Mouse (Mus musculus) liver, embryonic 15.5 days (tissue): ENCODE data around the gene Dnaaf1. TPM values are rescaled to one million over a fixed set of nuclear protein-coding genes. Genes with fewer than 3 reads are reported as not detected.

ENCODE experiments used
- ATAC-seq: fragments of 200-750 bp; cut with Nextera tagmentation; 2 replicates; pipeline ENCODE4 v1.8.0; 2017; ENCODE audit warnings: moderate number of reproducible peaks, mild to moderate bottlenecking, moderate library complexity; ENCODE audit not compliant: insufficient read depth
- H3K27ac ChIP-seq: fragments of 300-500 bp; sonication (generic); replicated peaks from 2 replicates; pipeline ENCODE4 v1.5.1; 2015; ENCODE audit warnings: mild to moderate bottlenecking, inconsistent platforms
- H3K27me3 ChIP-seq: fragments of 300-500 bp; sonication (generic); 2 replicates; pipeline ENCODE4 v1.6.1; 2015; ENCODE audit warnings: mild to moderate bottlenecking, inconsistent platforms
- H3K36me3 ChIP-seq: fragments of 300-500 bp; sonication (generic); replicated peaks from 2 replicates; pipeline ENCODE4 v1.6.1; 2015; ENCODE audit warnings: moderate library complexity, mild to moderate bottlenecking, inconsistent platforms
- H3K4me1 ChIP-seq: fragments of 300-500 bp; sonication (generic); replicated peaks from 2 replicates; pipeline ENCODE4 v1.6.1; 2015; ENCODE audit warnings: inconsistent platforms
- H3K4me2 ChIP-seq: fragments of 300-500 bp; sonication (generic); 2 replicates; pipeline ENCODE4 v1.6.1; 2015; ENCODE audit warnings: moderate library complexity, mild to moderate bottlenecking, inconsistent platforms
- H3K4me3 ChIP-seq: fragments of 300-500 bp; sonication (generic); replicated peaks from 2 replicates; pipeline ENCODE4 v1.5.1; 2015; ENCODE audit warnings: mild to moderate bottlenecking, inconsistent platforms
- H3K9ac ChIP-seq: fragments of 300-500 bp; sonication (generic); 2 replicates; pipeline ENCODE4 v1.6.1; 2015; ENCODE audit warnings: moderate library complexity, mild to moderate bottlenecking, inconsistent platforms
- H3K9me3 ChIP-seq: fragments of 300-500 bp; sonication (generic); replicated peaks from 2 replicates; pipeline ENCODE4 v1.6.1; 2016; ENCODE audit warnings: inconsistent platforms
- WGBS: fragments of 180-500 bp; shearing (Covaris S2); methylation state at CpG from one replicate; pipeline ENCODE4 v1.1.7; 2015; ENCODE audit warnings: mixed read lengths; ENCODE audit not compliant: insufficient replicate concordance; 5-methylcytosine and 5-hydroxymethylcytosine counted together
- polyA plus RNA-seq: library from polyadenylated mRNA; unstranded; fragments of >200 nt; fragmentation: Nextera tagmentation; extraction: Ambion mirVana; gene quantifications from 2 replicates; pipeline ENCODE4 v1.2.1, GENCODE M21; 2015

Gene Dnaaf1
- polyA plus RNA-seq = 0.05 and 0.08 TPM in 2 replicates

DNA sequence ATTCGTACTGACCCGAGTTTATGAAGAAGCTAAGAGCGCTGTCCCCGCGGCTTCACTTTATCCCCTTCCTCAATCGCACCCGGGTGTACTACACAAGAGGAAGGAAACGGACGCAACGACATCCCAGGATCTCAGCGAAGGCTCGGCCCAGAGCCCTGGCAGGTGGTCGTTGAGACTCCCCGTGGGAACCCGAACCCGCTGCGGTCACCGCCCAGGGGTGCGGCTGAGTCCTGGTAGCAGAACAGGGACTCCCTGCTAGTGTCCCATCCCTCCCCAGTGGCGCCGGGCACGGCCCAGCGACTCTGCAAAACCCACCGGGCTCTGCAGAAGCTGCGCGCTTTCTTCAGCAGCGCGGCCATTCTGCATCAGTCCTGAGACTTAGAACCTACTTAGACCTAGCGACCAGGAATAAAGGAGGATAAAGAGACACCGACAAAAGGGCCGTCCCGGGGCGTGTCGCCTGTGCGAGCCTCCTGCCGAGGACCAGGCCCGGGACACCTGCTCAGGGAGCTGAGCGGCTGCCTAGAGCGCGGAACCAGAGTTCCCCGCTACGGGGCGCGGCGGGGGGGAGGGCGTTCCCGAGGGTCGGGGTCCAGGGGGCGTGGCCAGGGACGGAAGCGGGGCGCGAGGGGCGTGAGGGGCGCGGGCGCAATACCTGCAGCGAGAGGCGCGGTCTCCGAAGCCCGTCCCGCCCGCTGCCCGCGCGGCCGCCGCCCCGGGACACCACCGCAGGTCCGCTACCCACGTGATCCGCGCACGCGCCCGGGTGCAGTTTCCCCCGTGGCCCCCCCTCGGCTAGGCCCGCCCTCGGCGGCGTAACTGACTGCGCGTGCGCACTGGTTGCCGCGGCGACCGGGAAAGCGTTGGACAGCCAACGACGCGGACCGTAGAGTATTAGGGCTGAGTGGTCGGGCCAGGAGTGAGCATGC is at the start of gene Dnaaf1, which contains the start of gene Hsdl1:
Gene Dnaaf1 (plus strand): TSS at position 799 of the 929 bp plus-strand sequence.
Gene Hsdl1 (minus strand): TSS at position 747 of the 929 bp plus-strand sequence.
- no peaks in the 10 kb centered on the region for H3K36me3 ChIP-seq
- peaks cover 5% of the 10 kb centered on the region; the same call in 1 of the 2 replicates for H3K27me3 ChIP-seq
- WGBS = under 1% methylated on average over 94 of the region's 97 CpGs
- peaks cover 76% of the 10 kb centered on the region for H3K4me1 ChIP-seq
- peak within 1 kb of the TSS; percentile 83 for H3K9ac ChIP-seq
- H3K9me3 ChIP-seq = no peaks in the 10 kb centered on the region
- peak; percentile 89 for ATAC-seq
- peak within 1 kb of the TSS; percentile 98 for H3K4me2 ChIP-seq
- peak within 1 kb of the TSS; percentile 85 for H3K4me3 ChIP-seq
- H3K27ac ChIP-seq = peak within 1 kb of the TSS; percentile 81

- Histone ChIP-seq H3K27ac (no peak overlapping the region), H3K4me2 (no peak overlapping the region), H3K9me3 (no peaks in the 10 kb centered on the region), H3K9ac (no peak overlapping the region), H3K27me3 (no peaks in the 10 kb centered on the region), H3K4me1 (no peaks in the 10 kb centered on the region), H3K4me3 (no peak overlapping the region), H3K36me3 (peaks cover 95% of the 10 kb centered on the region)
- 85% methylated on average over 7 of the region's 7 CpGs for WGBS
- ATAC-seq = no peak
Measured at GRCm38 (mm10) chr8:119528762-119529161, 46.3 kb upstream of the Dnaaf1 start.

DNA sequence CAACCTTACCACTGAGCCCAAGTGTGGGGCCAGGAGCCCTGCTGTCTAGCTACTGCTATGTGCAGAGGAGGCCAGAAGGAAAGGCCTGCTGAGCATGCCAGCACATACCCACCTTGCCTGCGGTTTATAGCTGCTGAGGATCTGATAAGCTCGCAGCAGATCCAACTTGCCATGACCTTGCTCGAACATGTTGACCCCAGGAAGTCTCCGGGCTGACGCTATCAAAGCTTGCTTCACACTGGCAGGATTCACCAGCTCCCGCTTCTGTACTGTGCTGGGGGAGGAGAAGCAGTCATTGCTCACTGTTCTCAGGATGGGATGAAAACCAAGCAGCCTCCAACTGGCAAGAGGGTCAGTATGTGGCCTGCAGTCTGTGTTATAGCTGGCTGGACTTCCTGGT is 44.1 kb upstream of the Dnaaf1 start:
- WGBS = 77% methylated on average over 6 of the region's 6 CpGs
- Histone ChIP-seq H3K27ac (no peak overlapping the region), H3K27me3 (no peaks in the 10 kb centered on the region), H3K4me3 (no peak overlapping the region), H3K9me3 (no peaks in the 10 kb centered on the region), H3K36me3 (peaks cover 95% of the 10 kb centered on the region), H3K4me2 (no peak overlapping the region), H3K4me1 (no peaks in the 10 kb centered on the region), H3K9ac (no peak overlapping the region)
- no peak for ATAC-seq

GRCm38 (mm10) chr8:119531397-119531796 is 43.6 kb upstream of the Dnaaf1 start:
- Histone ChIP-seq H3K36me3 (peaks cover 98% of the 10 kb centered on the region), H3K27me3 (no peaks in the 10 kb centered on the region), H3K27ac (no peak overlapping the region), H3K4me2 (no peak overlapping the region), H3K9me3 (no peaks in the 10 kb centered on the region), H3K9ac (no peak overlapping the region), H3K4me1 (no peaks in the 10 kb centered on the region), H3K4me3 (no peak overlapping the region)
- no peak for ATAC-seq
- 84% methylated on average over 3 of the region's 3 CpGs for WGBS

- no peak overlapping the region for H3K27ac ChIP-seq
- H3K9ac ChIP-seq = no peak overlapping the region
- H3K9me3 ChIP-seq = no peaks in the 10 kb centered on the region
- H3K4me3 ChIP-seq = no peak overlapping the region
- no peak overlapping the region for H3K4me2 ChIP-seq
- ATAC-seq = no peak
- no peaks in the 10 kb centered on the region for H3K27me3 ChIP-seq
- peaks cover 98% of the 10 kb centered on the region for H3K36me3 ChIP-seq
- H3K4me1 ChIP-seq = no peaks in the 10 kb centered on the region
- 82% methylated on average over 9 of the region's 9 CpGs for WGBS
Measured at GRCm38 (mm10) chr8:119531973-119532372, 43.1 kb upstream of the Dnaaf1 start.

DNA sequence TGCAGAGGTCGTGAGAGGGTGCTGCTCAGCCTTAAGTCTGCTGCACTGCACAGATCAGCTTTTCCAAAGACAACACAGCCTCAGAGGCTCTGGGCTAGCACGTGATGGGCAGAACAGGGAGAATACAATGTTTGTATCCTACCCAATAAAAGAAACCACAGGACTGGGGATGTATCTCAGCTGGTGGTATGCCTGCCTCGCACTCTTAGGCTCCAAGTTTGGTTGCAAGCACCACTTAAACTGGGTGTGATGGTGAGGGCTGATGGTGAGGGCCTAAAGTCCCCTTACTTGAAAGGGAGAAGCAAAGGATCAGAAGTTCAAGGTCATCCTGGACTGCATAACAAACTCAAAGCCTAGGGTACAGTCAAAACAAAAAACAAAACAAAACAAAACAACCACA is 30.4 kb upstream of the Dnaaf1 start:
- Histone ChIP-seq H3K27me3 (no peaks in the 10 kb centered on the region), H3K4me3 (no peak overlapping the region), H3K9ac (no peak overlapping the region), H3K36me3 (peaks cover 84% of the 10 kb centered on the region), H3K27ac (no peak overlapping the region), H3K4me1 (no peaks in the 10 kb centered on the region), H3K4me2 (no peak overlapping the region), H3K9me3 (no peaks in the 10 kb centered on the region)
- WGBS = 79% methylated on average over 3 of the region's 3 CpGs
- ATAC-seq = no peak

DNA sequence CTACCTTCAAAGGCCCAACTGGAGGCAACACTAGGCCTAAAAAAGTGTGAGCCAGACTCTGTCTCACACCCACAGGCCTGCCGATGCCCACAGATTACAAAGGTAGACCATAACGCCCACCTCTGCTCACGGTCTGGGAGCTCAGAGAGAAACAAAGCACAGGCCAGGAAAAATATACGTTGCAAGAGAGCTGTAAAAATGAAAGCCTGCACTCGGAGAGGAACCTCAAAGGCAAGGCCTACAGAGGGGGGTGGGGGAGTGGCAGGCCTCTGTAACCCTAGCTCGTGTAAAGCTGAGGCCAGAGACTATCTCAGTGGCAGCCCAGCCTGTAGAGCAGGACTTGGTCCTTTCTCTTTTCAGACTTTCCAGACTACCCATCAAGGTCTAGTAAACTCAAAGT is 29.9 kb upstream of the Dnaaf1 start:
- Histone ChIP-seq H3K9me3 (no peaks in the 10 kb centered on the region), H3K27ac (no peak overlapping the region), H3K4me1 (no peaks in the 10 kb centered on the region), H3K4me3 (no peak overlapping the region), H3K36me3 (peaks cover 78% of the 10 kb centered on the region), H3K4me2 (no peak overlapping the region), H3K27me3 (no peaks in the 10 kb centered on the region), H3K9ac (no peak overlapping the region)
- no peak for ATAC-seq
- WGBS = 77% methylated on average over 6 of the region's 6 CpGs

- WGBS = 90% methylated on average over 6 of the region's 6 CpGs
- H3K4me2 ChIP-seq = no peak overlapping the region
- no peak overlapping the region for H3K27ac ChIP-seq
- no peak overlapping the region for H3K4me3 ChIP-seq
- no peaks in the 10 kb centered on the region for H3K4me1 ChIP-seq
- no peak overlapping the region for H3K9ac ChIP-seq
- peaks cover 72% of the 10 kb centered on the region for H3K36me3 ChIP-seq
- no peak for ATAC-seq
- no peaks in the 10 kb centered on the region for H3K9me3 ChIP-seq
- no peaks in the 10 kb centered on the region for H3K27me3 ChIP-seq
Measured at GRCm38 (mm10) chr8:119545791-119546190, 29.2 kb upstream of the Dnaaf1 start.

DNA sequence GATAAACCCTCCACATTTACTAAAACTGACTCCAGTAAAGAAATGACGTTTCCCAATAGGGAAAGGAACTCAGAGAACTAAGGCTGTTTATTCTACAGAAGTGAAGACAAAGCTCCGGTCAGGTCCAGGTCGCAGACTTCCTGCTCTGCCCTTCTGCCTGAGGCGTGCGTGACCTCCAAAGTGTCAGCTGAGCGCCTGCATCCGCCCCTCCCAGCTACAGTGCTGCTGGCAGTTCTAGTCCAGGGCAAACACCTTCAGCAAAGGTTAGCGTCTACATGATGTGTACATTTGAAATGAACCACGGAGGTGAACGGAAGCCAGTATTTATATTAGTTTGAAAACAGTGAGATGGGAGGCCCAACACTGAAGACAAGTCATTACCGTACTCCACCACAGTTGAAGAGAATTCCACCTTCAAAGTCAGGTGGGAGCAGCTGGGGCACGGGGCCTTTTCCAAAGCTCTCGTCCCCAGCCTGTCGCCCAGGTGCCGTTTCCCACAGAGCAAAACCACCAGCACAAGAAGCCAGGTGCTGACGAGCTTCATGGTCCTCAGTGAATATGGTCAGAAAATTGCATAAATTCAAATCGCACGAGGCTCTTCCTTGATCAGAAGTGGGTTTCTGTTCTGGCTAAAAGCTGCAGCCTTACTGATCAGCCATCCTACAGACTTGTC is 27.9 kb upstream of the Dnaaf1 start:
- peaks cover 5% of the 10 kb centered on the region for H3K4me1 ChIP-seq
- H3K27ac ChIP-seq = no peak overlapping the region
- H3K4me3 ChIP-seq = no peak overlapping the region
- ATAC-seq = no peak
- H3K9ac ChIP-seq = no peak overlapping the region
- no peaks in the 10 kb centered on the region for H3K9me3 ChIP-seq
- H3K27me3 ChIP-seq = no peaks in the 10 kb centered on the region
- H3K4me2 ChIP-seq = no peak overlapping the region
- WGBS = 80% methylated on average over 18 of the region's 18 CpGs
- H3K36me3 ChIP-seq = peaks cover 58% of the 10 kb centered on the region

- H3K4me1 ChIP-seq = peaks cover 18% of the 10 kb centered on the region
- no peaks in the 10 kb centered on the region for H3K9me3 ChIP-seq
- 68% methylated on average over 7 of the region's 7 CpGs for WGBS
- H3K27ac ChIP-seq = no peak overlapping the region
- H3K4me2 ChIP-seq = no peak overlapping the region
- no peak for ATAC-seq
- no peak overlapping the region for H3K9ac ChIP-seq
- H3K27me3 ChIP-seq = no peaks in the 10 kb centered on the region
- H3K36me3 ChIP-seq = peaks cover 43% of the 10 kb centered on the region
- H3K4me3 ChIP-seq = no peak overlapping the region
Measured at GRCm38 (mm10) chr8:119548560-119549113, 26.4 kb upstream of the Dnaaf1 start.

DNA sequence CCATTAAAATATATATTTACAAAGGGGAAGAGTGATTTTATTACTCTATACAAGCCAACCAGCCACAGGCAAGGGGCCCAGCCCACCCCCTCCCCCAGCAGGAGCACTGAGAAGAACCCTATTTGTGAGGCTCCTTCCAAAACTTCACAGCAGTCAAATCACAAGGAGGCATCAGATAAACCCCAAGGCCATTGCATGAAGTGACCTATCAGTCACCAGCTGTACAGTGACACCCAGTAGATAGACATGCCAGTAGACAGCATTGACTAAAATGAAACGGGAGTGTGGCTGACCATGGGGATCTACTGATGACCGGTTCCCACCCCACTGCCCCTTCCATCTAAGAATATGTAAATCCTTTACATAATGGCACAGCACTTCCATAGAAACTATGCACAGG is 22.1 kb upstream of the Dnaaf1 start:
- WGBS = 38% methylated on average over 2 of the region's 2 CpGs
- ATAC-seq = no peak
- peak overlapping the region; percentile 21; the same call in 1 of the 2 replicates for H3K4me2 ChIP-seq

More for the DNA sequence above, 22.1 kb upstream of the Dnaaf1 start:
- no peak overlapping the region for H3K9ac ChIP-seq
- no peak overlapping the region for H3K27ac ChIP-seq
- H3K4me3 ChIP-seq = no peak overlapping the region
- H3K36me3 ChIP-seq = peaks cover 6% of the 10 kb centered on the region
- no peaks in the 10 kb centered on the region for H3K9me3 ChIP-seq
- peaks cover 58% of the 10 kb centered on the region for H3K4me1 ChIP-seq
- H3K27me3 ChIP-seq = no peaks in the 10 kb centered on the region
